Mouse (Mus musculus) limb, embryonic 12.5 days (tissue): ENCODE data around the gene Dnajc22. TPM values are rescaled to one million over a fixed set of nuclear protein-coding genes. Genes with fewer than 3 reads are reported as not detected.
"Not testable (repeated sequence)": the region's sequence is repeated elsewhere in the genome, so short reads cannot be mapped to it uniquely, and the experiment has no call there.

Source experiments
- ATAC-seq: fragments of 200-750 bp; cut with Nextera tagmentation; 2 replicates; pipeline ENCODE4 v1.8.0; 2017; ENCODE audit warnings: low read depth, moderate TSS enrichment; ENCODE audit not compliant: insufficient number of reproducible peaks, insufficient read depth, low FRiP score, low TSS enrichment
- H3K27ac ChIP-seq: fragments of 300-500 bp; sonication (generic); 2 replicates; pipeline ENCODE4 v1.5.1; 2016; ENCODE audit warnings: mild to moderate bottlenecking, moderate library complexity
- H3K27me3 ChIP-seq: fragments of 300-500 bp; sonication (generic); 2 replicates; pipeline ENCODE4 v1.6.1; 2016; ENCODE audit warnings: mild to moderate bottlenecking, moderate library complexity
- H3K36me3 ChIP-seq: fragments of 300-500 bp; sonication (generic); 2 replicates; pipeline ENCODE4 v1.6.1; 2016; ENCODE audit warnings: mild to moderate bottlenecking, moderate library complexity
- H3K4me1 ChIP-seq: fragments of 300-500 bp; sonication (generic); replicated peaks from 2 replicates; pipeline ENCODE4 v1.6.1; 2016
- H3K4me2 ChIP-seq: fragments of 300-500 bp; sonication (generic); 2 replicates; pipeline ENCODE4 v1.6.1; 2016; ENCODE audit warnings: mild to moderate bottlenecking, moderate library complexity
- H3K4me3 ChIP-seq: fragments of 300-500 bp; sonication (generic); replicated peaks from 2 replicates; pipeline ENCODE4 v1.5.1; 2016; ENCODE audit warnings: mild to moderate bottlenecking
- H3K9ac ChIP-seq: fragments of 300-500 bp; sonication (generic); replicated peaks from 2 replicates; pipeline ENCODE4 v1.6.1; 2016; ENCODE audit warnings: mild to moderate bottlenecking, moderate library complexity
- H3K9me3 ChIP-seq: fragments of 300-500 bp; sonication (generic); 2 replicates; pipeline ENCODE4 v1.6.1; 2016; ENCODE audit warnings: mild to moderate bottlenecking, moderate library complexity
- WGBS: fragments of 180-500 bp; shearing (Covaris S2); methylation state at CpG from one replicate; pipeline ENCODE4 v1.1.7; 2016; 5-methylcytosine and 5-hydroxymethylcytosine counted together
- polyA plus RNA-seq: library from polyadenylated mRNA; unstranded; fragments of >200 nt; fragmentation: Nextera tagmentation; extraction: Ambion mirVana; gene quantifications from 2 replicates; pipeline ENCODE4 v1.2.1, GENCODE M21; 2016

The Dnajc22 gene
- polyA plus RNA-seq, 1 experiment from 2014 or later = 1.7 TPM

GRCm38 (mm10) chr15:99074600-99075333 is 18.2 kb upstream of the Dnajc22 start:
- no peaks in the 10 kb centered on the region for H3K27me3 ChIP-seq
- peaks cover 20% of the 10 kb centered on the region for H3K4me1 ChIP-seq
- peak overlapping the region; percentile 95 for H3K27ac ChIP-seq
- WGBS = under 1% methylated on average over 44 of the region's 44 CpGs
- H3K36me3 ChIP-seq = peaks cover 28% of the 10 kb centered on the region
- peak; percentile 93 for ATAC-seq
- H3K4me3 ChIP-seq = peak overlapping the region; percentile 58
- H3K4me2 ChIP-seq = peak overlapping the region; percentile 84
- 0 out of 2 replicates have a peak, but pooled peaks cover 3% of the 10 kb centered on the region for H3K9me3 ChIP-seq
- peak overlapping the region; percentile 69 for H3K9ac ChIP-seq

GRCm38 (mm10) chr15:99076011-99076410 is 17.0 kb upstream of the Dnajc22 start:
- WGBS = 93% methylated on average over 3 of the region's 3 CpGs
- H3K9ac ChIP-seq, ATAC-seq, H3K27ac ChIP-seq, H3K9me3 ChIP-seq, H3K27me3 ChIP-seq: not testable (repeated sequence)
- H3K36me3 ChIP-seq = peaks cover 38% of the 10 kb centered on the region
- peak overlapping the region; percentile 84 for H3K4me2 ChIP-seq
- peaks cover 20% of the 10 kb centered on the region for H3K4me1 ChIP-seq
- peak overlapping the region; percentile 58 for H3K4me3 ChIP-seq

- peaks cover 61% of the 10 kb centered on the region for H3K36me3 ChIP-seq
- WGBS = 84% methylated on average over 15 of the region's 15 CpGs
- H3K9me3 ChIP-seq = no peaks in the 10 kb centered on the region
- no peak overlapping the region for H3K4me2 ChIP-seq
- H3K9ac ChIP-seq = peak overlapping the region; percentile 13; the same call in 1 of the 2 replicates
- no peak overlapping the region for H3K4me3 ChIP-seq
- no peak for ATAC-seq
- H3K4me1 ChIP-seq = peaks cover 20% of the 10 kb centered on the region
- H3K27ac ChIP-seq = no peak overlapping the region
- H3K27me3 ChIP-seq = peaks cover 12% of the 10 kb centered on the region
Measured at GRCm38 (mm10) chr15:99078181-99078910, 14.6 kb upstream of the Dnajc22 start.

GRCm38 (mm10) chr15:99079804-99080203 is 13.2 kb upstream of the Dnajc22 start:
- Histone ChIP-seq H3K4me3 (no peak overlapping the region), H3K36me3 (peaks cover 63% of the 10 kb centered on the region), H3K27me3 (peaks cover 27% of the 10 kb centered on the region), H3K9me3 (no peaks in the 10 kb centered on the region), H3K27ac (no peak overlapping the region), H3K9ac (no peak overlapping the region), H3K4me1 (peaks cover 25% of the 10 kb centered on the region), H3K4me2 (no peak overlapping the region)
- WGBS = 85% methylated on average over 3 of the region's 3 CpGs
- ATAC-seq = no peak

- Histone ChIP-seq H3K9ac (no peak overlapping the region), H3K4me1 (peaks cover 16% of the 10 kb centered on the region), H3K4me2 (no peak overlapping the region), H3K36me3 (peaks cover 53% of the 10 kb centered on the region), H3K27me3 (peaks cover 52% of the 10 kb centered on the region), H3K27ac (no peak overlapping the region), H3K9me3 (peaks cover 1% of the 10 kb centered on the region; the same call in 1 of the 2 replicates), H3K4me3 (no peak overlapping the region)
- no peak for ATAC-seq
- 92% methylated on average over 12 of the region's 12 CpGs for WGBS
Measured at GRCm38 (mm10) chr15:99082322-99082721, 10.6 kb upstream of the Dnajc22 start.

- peaks cover 13% of the 10 kb centered on the region for H3K4me1 ChIP-seq
- no peak overlapping the region for H3K4me2 ChIP-seq
- H3K27me3 ChIP-seq = peaks cover 57% of the 10 kb centered on the region
- peaks cover 48% of the 10 kb centered on the region for H3K36me3 ChIP-seq
- peaks cover 3% of the 10 kb centered on the region; the same call in 1 of the 2 replicates for H3K9me3 ChIP-seq
- H3K4me3 ChIP-seq = no peak overlapping the region
- WGBS = 89% methylated on average over 16 of the region's 16 CpGs
- H3K9ac ChIP-seq = no peak overlapping the region
- ATAC-seq = no peak
- H3K27ac ChIP-seq = no peak overlapping the region
Measured at GRCm38 (mm10) chr15:99082840-99083239, 10.1 kb upstream of the Dnajc22 start.

GRCm38 (mm10) chr15:99083258-99083657 is 9.7 kb upstream of the Dnajc22 start:
- 66% methylated on average over 9 of the region's 9 CpGs for WGBS
- no peak for ATAC-seq
- H3K4me3 ChIP-seq = no peak overlapping the region

GRCm38 (mm10) chr15:99083867-99084557 is 9.0 kb upstream of the Dnajc22 start:
- peaks cover 69% of the 10 kb centered on the region for H3K27me3 ChIP-seq
- H3K9me3 ChIP-seq = peaks cover 3% of the 10 kb centered on the region; the same call in 1 of the 2 replicates
- 6% methylated on average over 11 of the region's 11 CpGs for WGBS
- H3K4me3 ChIP-seq = peak overlapping the region; percentile 12; the same call in 1 of the 2 replicates
- H3K4me1 ChIP-seq = peaks cover 14% of the 10 kb centered on the region
- H3K36me3 ChIP-seq = peaks cover 36% of the 10 kb centered on the region
- H3K4me2 ChIP-seq = peak overlapping the region; percentile 26; the same call in 1 of the 2 replicates
- no peak overlapping the region for H3K27ac ChIP-seq
- ATAC-seq = no peak
- H3K9ac ChIP-seq = no peak overlapping the region

More at GRCm38 (mm10) chr15:99083258-99083657, 9.7 kb upstream of the Dnajc22 start:
- no peak overlapping the region for H3K9ac ChIP-seq
- H3K27ac ChIP-seq = no peak overlapping the region
- peaks cover 17% of the 10 kb centered on the region for H3K4me1 ChIP-seq
- peaks cover 3% of the 10 kb centered on the region; the same call in 1 of the 2 replicates for H3K9me3 ChIP-seq
- no peak overlapping the region for H3K4me2 ChIP-seq
- peaks cover 61% of the 10 kb centered on the region for H3K27me3 ChIP-seq
- peaks cover 44% of the 10 kb centered on the region for H3K36me3 ChIP-seq

GRCm38 (mm10) chr15:99084618-99085017 is 8.4 kb upstream of the Dnajc22 start:
- Histone ChIP-seq H3K4me3 (peak overlapping the region; percentile 12; the same call in 1 of the 2 replicates), H3K36me3 (peaks cover 35% of the 10 kb centered on the region), H3K4me1 (peaks cover 14% of the 10 kb centered on the region), H3K27me3 (peaks cover 75% of the 10 kb centered on the region), H3K27ac (no peak overlapping the region), H3K9ac (no peak overlapping the region), H3K4me2 (peak overlapping the region; percentile 26; the same call in 1 of the 2 replicates), H3K9me3 (peaks cover 3% of the 10 kb centered on the region; the same call in 1 of the 2 replicates)
- 7% methylated on average over 19 of the region's 19 CpGs for WGBS
- no peak for ATAC-seq

- no peak overlapping the region for H3K9ac ChIP-seq
- 63% methylated on average over 4 of the region's 4 CpGs for WGBS
- H3K36me3 ChIP-seq = peaks cover 25% of the 10 kb centered on the region
- H3K4me1 ChIP-seq = peaks cover 14% of the 10 kb centered on the region
- ATAC-seq = no peak
- peaks cover 3% of the 10 kb centered on the region; the same call in 1 of the 2 replicates for H3K9me3 ChIP-seq
- no peak overlapping the region for H3K4me3 ChIP-seq
- H3K27me3 ChIP-seq = peaks cover 89% of the 10 kb centered on the region
- H3K4me2 ChIP-seq = no peak overlapping the region
- H3K27ac ChIP-seq = no peak overlapping the region
Measured at GRCm38 (mm10) chr15:99085997-99086396, 7.0 kb upstream of the Dnajc22 start.
